Mouse (Mus musculus) neutrophil, adult 65 days (primary cell): Measurements from ENCODE around the gene Gm2310. TPM values are rescaled to one million over a fixed set of nuclear protein-coding genes. Genes with fewer than 3 reads are reported as not detected.

Experiments
- total RNA-seq: library from RNA; stranded (reverse); gene quantifications from 2 replicates; pipeline ENCODE4 v1.2.4, GENCODE M21; 2023

Gene Gm2310
- not detected in 2 replicates for total RNA-seq

GRCm38 (mm10) chr15:8519853-8520252 is at the start of gene Gm2310:
Gm2310 (minus strand) TSS chr15:8519953.

Other genes starting within 250 kb of the Gm2310 start
- gene Nipbl, start 75.5 kb downstream of the Gm2310 start, total RNA-seq = 64.6 and 80.9 TPM in 2 replicates
- not detected in 2 replicates for gene Slc1a3, start 190.8 kb upstream of the Gm2310 start, total RNA-seq